Comparison of ENCODE assay signal across 8 mouse cellular contexts in the genomic region with DNA sequence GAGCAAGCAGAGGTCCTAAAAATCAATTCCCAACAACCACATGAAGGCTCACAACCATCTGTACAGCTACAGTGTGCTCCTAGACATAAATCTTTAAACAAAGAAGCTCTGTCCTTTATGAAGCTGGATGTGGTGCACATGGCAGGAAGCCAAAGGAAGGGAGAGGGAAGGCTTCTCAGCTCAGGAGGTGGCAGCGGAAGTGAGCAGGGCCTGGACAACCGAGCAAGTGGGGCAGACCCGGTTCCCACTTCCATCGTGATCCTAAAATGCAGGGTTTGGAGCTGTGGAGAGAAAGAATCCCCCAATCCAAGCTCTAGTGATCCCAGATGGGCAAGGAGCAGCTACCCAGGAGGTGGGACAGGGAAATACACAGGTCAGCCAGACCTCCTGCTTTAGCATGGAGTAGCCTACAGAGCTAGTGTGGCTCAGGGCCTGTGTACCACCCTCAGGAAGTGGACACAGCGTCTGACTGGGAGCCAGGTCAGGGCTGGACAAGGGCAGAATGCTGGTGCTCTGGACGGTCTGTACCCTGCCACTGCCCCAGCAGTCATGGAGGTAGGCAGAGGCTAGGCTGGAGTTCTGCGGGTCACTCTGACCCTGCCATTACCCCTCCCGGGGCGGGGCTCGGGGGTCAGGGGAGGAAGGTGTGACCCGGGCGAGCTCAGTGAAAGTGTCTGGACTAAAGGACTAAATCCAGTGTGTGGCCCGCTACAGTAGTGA. TPM values are rescaled to one million over a fixed set of nuclear protein-coding genes. Genes with fewer than 3 reads are reported as not detected.
DNase-seq lines count a peak whose midpoint lies in the region; ATAC-seq and TF ChIP-seq lines count a peak whose summit lies in the region.

No protein-coding gene starts in this region.

- peak; percentile 20 for DNase-seq in cerebellum, adult 11 months
- no peak for DNase-seq in cerebellum, adult 8-10 months
- no peak for DNase-seq in testis, postnatal 14 days (ENCODE audit: low spot score)
- peak; percentile 74 for DNase-seq in midbrain, postnatal 0 days (ENCODE audit: low spot score)

- no peak overlapping the region for H3K4me3 ChIP-seq in testis, adult 2 months (ENCODE audit: control insufficient read depth, low read depth, low read length)
- no peak overlapping the region for H3K4me3 ChIP-seq in heart, embryonic 16.5 days (ENCODE audit: low read length)
- H3K4me3 ChIP-seq in limb, embryonic 13.5 days = no peak overlapping the region
- no peak overlapping the region for H3K4me3 ChIP-seq in midbrain, postnatal 0 days (ENCODE audit: low read depth, low read length)

- no peaks in the 10 kb centered on the region for H3K9me3 ChIP-seq in heart, embryonic 16.5 days (replicated peaks; ENCODE audit: control insufficient read depth, low read length)
- H3K9me3 ChIP-seq in limb, embryonic 13.5 days = no peaks in the 10 kb centered on the region
- H3K9me3 ChIP-seq in midbrain, postnatal 0 days (ENCODE audit: low read length) = no peaks in the 10 kb centered on the region

- 53% methylated on average over 13 of the region's 13 CpGs for WGBS in heart, embryonic 16.5 days
- 53% methylated on average over 13 of the region's 13 CpGs for WGBS in limb, embryonic 13.5 days
- WGBS in midbrain, postnatal 0 days = 70% methylated on average over 13 of the region's 13 CpGs

- H3K27me3 ChIP-seq in testis, adult 2 months (ENCODE audit: control insufficient read depth, insufficient read depth, low read length) = no peaks in the 10 kb centered on the region
- no peaks in the 10 kb centered on the region for H3K27me3 ChIP-seq in heart, embryonic 16.5 days (ENCODE audit: control insufficient read depth, insufficient read depth, low read length)
- H3K27me3 ChIP-seq in limb, embryonic 13.5 days = no peaks in the 10 kb centered on the region
- no peaks in the 10 kb centered on the region for H3K27me3 ChIP-seq in midbrain, postnatal 0 days (ENCODE audit: insufficient read depth, low read length)

- H3K27ac ChIP-seq in testis, adult 2 months (ENCODE audit: control insufficient read depth, insufficient read depth, low read depth, low read length) = peak overlapping the region; percentile 41; the same call in 1 of the 2 replicates
- H3K27ac ChIP-seq in heart, embryonic 16.5 days (ENCODE audit: low read length) = peak overlapping the region; percentile 88
- peak overlapping the region; percentile 79 for H3K27ac ChIP-seq in limb, embryonic 13.5 days
- peak overlapping the region; percentile 57 for H3K27ac ChIP-seq in midbrain, postnatal 0 days (ENCODE audit: low read depth, low read length)

- no peaks in the 10 kb centered on the region for H3K36me3 ChIP-seq in testis, adult 2 months (ENCODE audit: control insufficient read depth, insufficient read depth, low read length)
- no peaks in the 10 kb centered on the region for H3K36me3 ChIP-seq in heart, embryonic 16.5 days (ENCODE audit: control insufficient read depth, insufficient read depth)
- no peaks in the 10 kb centered on the region for H3K36me3 ChIP-seq in limb, embryonic 13.5 days
- H3K36me3 ChIP-seq in midbrain, postnatal 0 days (ENCODE audit: insufficient read depth, low read length) = no peaks in the 10 kb centered on the region

- H3K4me1 ChIP-seq in testis, adult 2 months (ENCODE audit: control insufficient read depth, insufficient read depth, low read length) = peaks cover 30% of the 10 kb centered on the region
- peaks cover 45% of the 10 kb centered on the region for H3K4me1 ChIP-seq in heart, embryonic 16.5 days (ENCODE audit: control insufficient read depth, insufficient read depth, low read length)
- peaks cover 68% of the 10 kb centered on the region for H3K4me1 ChIP-seq in limb, embryonic 13.5 days
- peaks cover 10% of the 10 kb centered on the region for H3K4me1 ChIP-seq in midbrain, postnatal 0 days (ENCODE audit: insufficient read depth, low read length)

- TF ChIP-seq CTCF in testis, adult 2 months (IDR thresholded peaks at IDR 0.05; ENCODE audit: control insufficient read depth, insufficient read depth, insufficient replicate concordance, low read depth, low read length) = no peak
- TF ChIP-seq CTCF in midbrain, postnatal 0 days (IDR thresholded peaks at IDR 0.05) = no peak

- peak overlapping the region; percentile 71 for H3K9ac ChIP-seq in heart, embryonic 16.5 days (ENCODE audit: low read length)
- H3K9ac ChIP-seq in limb, embryonic 13.5 days = no peak overlapping the region; the same call in 1 of the 2 replicates
- H3K9ac ChIP-seq in midbrain, postnatal 0 days (replicated peaks; ENCODE audit: low read length, poor library complexity, severe bottlenecking) = no peak overlapping the region

- peak; percentile 29; the same call in 1 of the 2 replicates for TF ChIP-seq POLR2A in testis, adult 2 months (IDR thresholded peaks at IDR 0.05; ENCODE audit: control insufficient read depth, low read depth, low read length)

- ATAC-seq in heart, embryonic 16.5 days (replicated peaks; ENCODE audit: extremely low read depth, insufficient read depth, low FRiP score) = no peak
- ATAC-seq in limb, embryonic 13.5 days (ENCODE audit: low FRiP score, low read depth) = no peak
- ATAC-seq in midbrain, postnatal 0 days (ENCODE audit: low FRiP score) = no peak
- ATAC-seq in activated CD4-positive, CD25-positive, alpha-beta regulatory T cell, adult 4 months = no peak

- peak overlapping the region; percentile 66 for H3K4me2 ChIP-seq in heart, embryonic 16.5 days (ENCODE audit: low read depth, low read length)
- H3K4me2 ChIP-seq in limb, embryonic 13.5 days (replicated peaks) = peak overlapping the region; percentile 21; the same call in 1 of the 2 replicates
- H3K4me2 ChIP-seq in midbrain, postnatal 0 days (ENCODE audit: low read depth, low read length, poor library complexity, severe bottlenecking) = no peak overlapping the region

RNA-seq across cellular contexts. Expression of a gene that starts 4.4 kb away (rescaled TPM):
- polyA plus RNA-seq in testis, adult 2 months (2012; rRNA removed) = 670 and 672 TPM in 2 replicates
- 1,134 and 1,179 TPM in 2 replicates for polyA plus RNA-seq in heart, embryonic 16.5 days (2015; fragmentation: Nextera tagmentation; extraction: Ambion mirVana)
- 2,628 and 2,724 TPM in 2 replicates for polyA plus RNA-seq in limb, embryonic 13.5 days (2015; fragmentation: Nextera tagmentation; extraction: Ambion mirVana)
- total RNA-seq in midbrain, postnatal 0 days (2014; rRNA removed) = 2,534 and 2,842 TPM in 2 replicates
- 3,992 and 4,056 TPM in 2 replicates for polyA plus RNA-seq in midbrain, postnatal 0 days (2015; fragmentation: Nextera tagmentation; extraction: Ambion mirVana)
- 1,000 to 10,000 TPM; 2,904 to 3,852 TPM for polyA plus RNA-seq in activated CD4-positive, CD25-positive, alpha-beta regulatory T cell, adult 4 months (2017; shearing (Covaris generic))

RNA-seq across cellular contexts. Expression of a gene that starts 8.6 kb away (rescaled TPM):
- 1.6 and 2.1 TPM in 2 replicates for polyA plus RNA-seq in testis, adult 2 months (2012; rRNA removed)
- polyA plus RNA-seq in heart, embryonic 16.5 days (2015; fragmentation: Nextera tagmentation; extraction: Ambion mirVana) = 0.71 and 0.91 TPM in 2 replicates
- 0.52 and 0.61 TPM in 2 replicates for polyA plus RNA-seq in limb, embryonic 13.5 days (2015; fragmentation: Nextera tagmentation; extraction: Ambion mirVana)
- total RNA-seq in midbrain, postnatal 0 days (2014; rRNA removed) = 0.71 TPM in 1 of 2 replicates, not detected in the other
- 0.71 and 1.5 TPM in 2 replicates for polyA plus RNA-seq in midbrain, postnatal 0 days (2015; fragmentation: Nextera tagmentation; extraction: Ambion mirVana)
- 1 to 10 TPM in 1 of 2 experiments, under 1 TPM in 1; 0.47 to 1.1 TPM for polyA plus RNA-seq in activated CD4-positive, CD25-positive, alpha-beta regulatory T cell, adult 4 months (2017; shearing (Covaris generic))

RNA-seq across cellular contexts. Expression of a gene that starts 25.8 kb away (rescaled TPM):
- polyA plus RNA-seq in testis, adult 2 months (2012; rRNA removed) = 57.8 and 67.1 TPM in 2 replicates
- polyA plus RNA-seq in heart, embryonic 16.5 days (2015; fragmentation: Nextera tagmentation; extraction: Ambion mirVana) = 28.8 and 37.3 TPM in 2 replicates
- 37.0 and 38.6 TPM in 2 replicates for polyA plus RNA-seq in limb, embryonic 13.5 days (2015; fragmentation: Nextera tagmentation; extraction: Ambion mirVana)
- 165 and 180 TPM in 2 replicates for total RNA-seq in midbrain, postnatal 0 days (2014; rRNA removed)
- 109 and 114 TPM in 2 replicates for polyA plus RNA-seq in midbrain, postnatal 0 days (2015; fragmentation: Nextera tagmentation; extraction: Ambion mirVana)
- polyA plus RNA-seq in activated CD4-positive, CD25-positive, alpha-beta regulatory T cell, adult 4 months (2017; shearing (Covaris generic)) = 10 to 100 TPM; 12.2 to 18.7 TPM

Comparison
In these comparisons a context has a peak if more than half of its experiments do, and no peak if none do; other contexts are left out.
1. DNase-seq: peak in cerebellum, adult 11 months (single experiment) and midbrain, postnatal 0 days (single experiment); none in cerebellum, adult 8-10 months (single experiment) and testis, postnatal 14 days (single experiment).
2. Peak in every context shown above with its lines, with median percentiles within 50 percentile points of each other: H3K27ac ChIP-seq.